Mouse (Mus musculus) embryonic fibroblast, embryonic 13.5 days (primary cell): ENCODE measurements around the gene Txnrd3.

Experiments
- CTCF ChIP-seq: IDR thresholded peaks from 2 replicates; pipeline ENCODE4 v1.5.1; 2011; ENCODE audit warnings: mild to moderate bottlenecking, control low read depth, low read length, moderate library complexity, borderline replicate concordance; ENCODE audit not compliant: insufficient read depth
- POLR2A ChIP-seq: IDR thresholded peaks from 2 replicates; pipeline ENCODE4 v1.6.1; 2011; ENCODE audit warnings: low read depth, mild to moderate bottlenecking, control low read depth, low read length, moderate library complexity

GRCm38 (mm10) chr6:89606096-89606495 lies 37.7 kb upstream of the Txnrd3 start:
- no peak for TF ChIP-seq CTCF
- TF ChIP-seq POLR2A = no peak
